ENCODE assay signal across 5 mouse cellular contexts in the genomic region with DNA sequence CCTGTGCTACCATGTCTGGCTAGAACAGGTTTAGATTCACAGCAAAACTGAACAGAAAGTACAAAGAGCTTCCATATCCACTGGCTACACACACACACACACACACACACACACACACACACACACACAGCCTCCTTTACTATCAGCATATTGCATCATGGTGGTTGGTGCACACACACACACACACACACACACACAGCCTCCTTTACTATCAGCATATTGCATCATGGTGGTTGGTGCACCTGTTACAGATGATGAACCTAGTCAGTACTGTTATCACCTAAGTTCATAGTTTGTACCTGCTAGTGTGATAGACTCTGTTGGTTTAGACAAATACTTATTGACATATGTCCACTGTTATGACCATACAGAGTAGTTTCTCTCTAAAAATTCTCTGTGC. TPM values are rescaled to one million over a fixed set of nuclear protein-coding genes. Genes with fewer than 3 reads are reported as not detected.
DNase-seq lines count a peak whose midpoint lies in the region; ATAC-seq lines count a peak whose summit lies in the region.
"Not testable (repeated sequence)": the region's sequence is repeated elsewhere in the genome, so short reads cannot be mapped to it uniquely, and the experiment has no call there.

No protein-coding gene starts in this region.

- not testable (repeated sequence) for H3K27me3 ChIP-seq in intestine, embryonic 16.5 days (replicated peaks; ENCODE audit: control insufficient read depth, insufficient read depth, low read length); liver, embryonic 11.5 days (replicated peaks; ENCODE audit: control insufficient read depth, insufficient read depth, low read length); liver, embryonic 16.5 days (ENCODE audit: control insufficient read depth, insufficient read depth, low read depth, low read length)

- not testable (repeated sequence) for H3K27ac ChIP-seq in intestine, embryonic 16.5 days (ENCODE audit: low read length); liver, embryonic 11.5 days (ENCODE audit: low read depth, low read length); liver, embryonic 16.5 days (ENCODE audit: low read length)

- H3K9me3 ChIP-seq in intestine, embryonic 16.5 days (ENCODE audit: control insufficient read depth, low read length); liver, embryonic 11.5 days (ENCODE audit: control insufficient read depth, low read length); liver, embryonic 16.5 days (replicated peaks; ENCODE audit: control insufficient read depth, low read length): not testable (repeated sequence)

- H3K36me3 ChIP-seq in intestine, embryonic 16.5 days (ENCODE audit: control insufficient read depth, insufficient read depth, low read length); liver, embryonic 11.5 days (ENCODE audit: control insufficient read depth, insufficient read depth, low read length); liver, embryonic 16.5 days (ENCODE audit: control insufficient read depth, insufficient read depth): not testable (repeated sequence)

- 0 out of 2 replicates have a peak, but pooled peaks have one; percentile 31 for ATAC-seq in intestine, embryonic 16.5 days
- ATAC-seq in liver, embryonic 11.5 days (replicated peaks; ENCODE audit: low FRiP score) = peak; percentile 43
- ATAC-seq in liver, embryonic 16.5 days (ENCODE audit: low read depth) = peak; percentile 30; the same call in 1 of the 2 replicates
- ATAC-seq in megakaryocyte progenitor cell, adult 5-6 weeks (replicated peaks; ENCODE audit: poor library complexity) = peak; percentile 55; the same call in 1 of the 2 replicates

- not testable (repeated sequence) for H3K4me1 ChIP-seq in intestine, embryonic 16.5 days (ENCODE audit: control insufficient read depth, insufficient read depth, low read length); liver, embryonic 11.5 days (replicated peaks; ENCODE audit: control insufficient read depth, insufficient read depth, low read length); liver, embryonic 16.5 days (ENCODE audit: control insufficient read depth, low read depth, low read length)

- not testable (repeated sequence) for H3K4me2 ChIP-seq in intestine, embryonic 16.5 days (ENCODE audit: low read depth, low read length); liver, embryonic 11.5 days; liver, embryonic 16.5 days (ENCODE audit: low read depth, low read length)

- not testable (repeated sequence) for H3K4me3 ChIP-seq in intestine, embryonic 16.5 days (ENCODE audit: low read length); liver, embryonic 11.5 days (ENCODE audit: low read depth, low read length); liver, embryonic 16.5 days (ENCODE audit: low read depth, low read length)

- not testable (repeated sequence) for H3K9ac ChIP-seq in intestine, embryonic 16.5 days (ENCODE audit: low read depth, low read length); liver, embryonic 11.5 days (ENCODE audit: low read depth, low read length); liver, embryonic 16.5 days (ENCODE audit: low read depth, low read length)

- DNase-seq in 416B (ENCODE audit: low read depth) = peak; percentile 28
- not testable (repeated sequence) for DNase-seq in liver, embryonic 11.5 days (ENCODE audit: low spot score)

RNA-seq across cellular contexts. Expression of a gene that starts 22.7 kb away (rescaled TPM):
- polyA plus RNA-seq in intestine, embryonic 16.5 days (2015; fragmentation: Nextera tagmentation; extraction: Ambion mirVana) = 6.1 and 7.7 TPM in 2 replicates
- polyA plus RNA-seq in liver, embryonic 11.5 days (2014; fragmentation: Nextera tagmentation; extraction: Ambion mirVana) = 12.3 and 14.5 TPM in 2 replicates
- polyA plus RNA-seq in liver, embryonic 16.5 days (2015; fragmentation: Nextera tagmentation; extraction: Ambion mirVana) = 4.1 and 4.2 TPM in 2 replicates
- 34.8 and 44.5 TPM in 2 replicates for total RNA-seq in megakaryocyte progenitor cell, adult 5-6 weeks (2015)
- total RNA-seq in megakaryocyte progenitor cell, adult 5-6 weeks (2017) = 13.5 and 20.6 TPM in 2 replicates
